Mouse (Mus musculus) embryonic fibroblast, embryonic 13.5 days (primary cell): ENCODE data around the gene Hspa1a.

Source experiments
- CTCF ChIP-seq: IDR thresholded peaks from 2 replicates; pipeline ENCODE4 v1.5.1; 2011; ENCODE audit warnings: mild to moderate bottlenecking, control low read depth, low read length, moderate library complexity, borderline replicate concordance; ENCODE audit not compliant: insufficient read depth
- POLR2A ChIP-seq: IDR thresholded peaks from 2 replicates; pipeline ENCODE4 v1.6.1; 2011; ENCODE audit warnings: low read depth, mild to moderate bottlenecking, control low read depth, low read length, moderate library complexity

- TF ChIP-seq CTCF: no peak
- peak; percentile 64 for TF ChIP-seq POLR2A
Observed at GRCm38 (mm10) chr17:34949553-34949969, 22.4 kb downstream of the Hspa1a start.
